Mouse (Mus musculus): Measurements from ENCODE around the gene Trim2. TPM values are rescaled to one million over a fixed set of nuclear protein-coding genes. Genes with fewer than 3 reads are reported as not detected.

Trim2 gene
- polyA plus RNA-seq, 1 experiment from 2014 or later = 138 TPM

DNA sequence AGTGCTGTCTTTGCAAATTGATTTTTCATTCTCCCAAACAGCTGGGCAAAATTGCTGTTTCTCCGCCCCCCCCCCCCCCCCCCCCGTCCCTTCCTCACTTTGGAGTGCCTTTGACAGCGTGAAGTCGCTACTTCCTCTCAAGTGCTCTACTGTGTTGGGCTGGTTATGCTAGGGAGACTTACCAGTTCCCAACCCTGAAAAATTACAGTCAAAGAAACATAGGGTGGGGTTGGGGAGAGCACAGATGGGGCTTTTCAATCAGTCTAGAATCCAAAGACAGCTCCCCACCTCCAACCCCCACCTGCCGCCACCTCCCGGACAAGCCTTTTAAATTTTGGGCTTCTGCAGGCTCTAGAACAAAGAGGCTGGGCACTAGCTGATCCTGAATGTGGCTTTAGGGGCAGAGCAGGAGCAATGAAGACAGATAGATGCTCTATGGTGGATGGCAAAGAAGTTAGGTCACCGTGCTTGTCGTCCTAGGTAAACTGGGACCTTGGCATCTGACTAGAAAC is 46.6 kb downstream of the Trim2 start:
- H3K36me3 ChIP-seq (ENCODE audit: poor library complexity, severe bottlenecking) = no peaks in the 10 kb centered on the region
- H3K9ac ChIP-seq = peak overlapping the region; percentile 96
- no peaks in the 10 kb centered on the region for H3K27me3 ChIP-seq
- peak overlapping the region; percentile 93 for H3K27ac ChIP-seq
- peak overlapping the region; percentile 77 for H3K4me3 ChIP-seq
- ATAC-seq = peak; percentile 70
- H3K4me1 ChIP-seq = peaks cover 80% of the 10 kb centered on the region
- peak overlapping the region; percentile 92 for H3K4me2 ChIP-seq
- H3K9me3 ChIP-seq (replicated peaks) = no peaks in the 10 kb centered on the region
- WGBS = 4% methylated on average over 8 of the region's 8 CpGs

DNA sequence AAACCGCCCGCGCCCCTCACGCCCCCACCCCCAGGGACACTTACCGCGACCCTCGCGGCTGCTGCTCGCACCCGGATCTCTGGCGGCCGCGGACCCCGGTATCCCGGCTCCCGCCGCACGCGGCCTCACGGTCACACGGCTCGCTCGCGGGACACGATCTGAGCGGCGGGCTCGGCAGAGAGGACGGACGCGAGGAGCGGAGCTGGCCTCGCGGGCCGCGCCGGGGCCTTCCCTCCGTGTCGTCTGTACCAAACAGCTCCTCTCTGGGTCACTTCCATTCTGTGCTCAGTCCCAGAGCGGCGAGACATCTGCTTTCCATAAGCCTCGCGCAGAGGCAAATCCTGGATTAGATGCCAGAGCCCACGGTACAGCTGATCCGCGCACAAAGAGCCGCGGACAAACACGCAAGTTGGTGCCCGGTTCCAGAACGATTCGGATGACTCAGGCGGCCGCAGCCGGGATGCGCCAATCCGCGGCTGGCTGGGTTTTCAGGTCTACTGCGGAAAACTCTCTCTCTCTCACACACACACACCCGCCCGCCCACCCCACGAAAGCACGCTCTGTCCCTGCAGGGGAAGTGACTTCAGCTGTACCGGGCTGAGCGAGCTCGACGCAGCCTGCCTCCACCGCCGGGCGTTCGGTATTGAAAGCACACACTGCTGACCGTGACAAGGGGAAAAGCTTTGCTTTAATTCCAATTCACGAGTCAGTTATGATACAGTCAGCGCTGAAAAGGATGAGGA is 47.2 kb downstream of the Trim2 start:
- peak overlapping the region; percentile 96 for H3K9ac ChIP-seq
- H3K27me3 ChIP-seq = no peaks in the 10 kb centered on the region
- H3K9me3 ChIP-seq (replicated peaks) = no peaks in the 10 kb centered on the region; the same call in 1 of the 2 replicates
- peak; percentile 76 for ATAC-seq
- under 1% methylated on average over 74 of the region's 74 CpGs for WGBS
- peak overlapping the region; percentile 77 for H3K4me3 ChIP-seq
- peak overlapping the region; percentile 92 for H3K4me2 ChIP-seq
- peaks cover 80% of the 10 kb centered on the region for H3K4me1 ChIP-seq
- H3K36me3 ChIP-seq (ENCODE audit: poor library complexity, severe bottlenecking) = no peaks in the 10 kb centered on the region
- H3K27ac ChIP-seq = peak overlapping the region; percentile 93

DNA sequence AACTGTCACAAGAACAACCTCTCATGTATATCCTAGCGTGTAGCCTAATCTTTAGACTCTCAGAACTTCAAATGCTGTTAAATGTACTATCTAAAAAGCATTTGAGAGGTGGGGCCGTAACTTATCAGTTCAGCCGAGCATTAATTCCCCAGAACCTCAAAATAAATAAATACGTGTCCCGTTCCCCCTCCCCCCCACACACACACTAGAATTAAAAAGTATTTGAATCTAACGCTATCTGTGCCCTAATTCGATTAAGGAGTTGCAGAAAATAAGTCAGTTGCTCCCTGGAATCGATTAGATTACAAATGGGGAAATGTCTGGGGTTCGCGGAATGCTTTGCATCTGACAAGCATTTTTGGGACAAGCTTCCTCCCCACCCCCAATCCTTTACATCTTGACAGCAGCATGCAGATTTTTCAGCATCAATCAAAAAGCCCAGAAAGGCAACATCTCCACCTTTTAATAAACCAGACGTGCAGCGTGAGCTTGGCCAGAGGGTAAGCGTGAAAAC is 48.1 kb downstream of the Trim2 start:
- ATAC-seq = no peak
- peak overlapping the region; percentile 92 for H3K4me2 ChIP-seq
- H3K27ac ChIP-seq = 0 out of 2 replicates have a peak overlapping the region, but pooled peaks have one; percentile 93
- peaks cover 80% of the 10 kb centered on the region for H3K4me1 ChIP-seq
- H3K9me3 ChIP-seq (replicated peaks) = no peaks in the 10 kb centered on the region; the same call in 1 of the 2 replicates
- H3K9ac ChIP-seq = peak overlapping the region; percentile 96
- H3K36me3 ChIP-seq (ENCODE audit: poor library complexity, severe bottlenecking) = no peaks in the 10 kb centered on the region
- peak overlapping the region; percentile 77 for H3K4me3 ChIP-seq
- 10% methylated on average over 13 of the region's 13 CpGs for WGBS
- no peaks in the 10 kb centered on the region for H3K27me3 ChIP-seq

DNA sequence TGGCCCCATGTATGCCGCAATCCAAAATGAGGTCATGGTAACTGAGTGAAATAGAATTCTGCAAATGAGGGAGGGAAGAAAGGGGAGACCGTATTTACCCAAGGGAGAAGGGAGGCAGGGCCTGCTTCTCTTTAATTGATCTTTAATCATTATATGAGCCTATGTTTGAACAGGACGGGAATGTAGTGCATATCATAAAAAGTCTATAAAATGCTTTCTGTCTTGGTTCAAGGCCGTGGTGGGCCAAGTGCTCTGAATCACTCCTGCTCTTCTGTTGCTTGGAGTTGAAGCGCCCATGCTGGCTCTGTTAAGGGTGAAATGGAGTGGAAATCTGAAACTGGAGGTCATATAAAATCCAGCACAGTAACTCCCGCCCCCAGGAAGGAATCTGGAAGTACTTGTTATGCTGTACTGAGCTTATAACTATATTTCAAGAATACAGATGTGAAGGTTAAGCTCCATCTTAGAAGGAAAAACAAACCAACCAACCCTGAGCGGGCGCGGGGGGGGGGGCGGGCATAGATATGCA is 48.6 kb downstream of the Trim2 start:
- Histone ChIP-seq H3K27me3 (no peaks in the 10 kb centered on the region), H3K4me3 (peak overlapping the region; percentile 77), H3K9ac (peak overlapping the region; percentile 96), H3K4me2 (peak overlapping the region; percentile 92), H3K36me3 (ENCODE audit: poor library complexity, severe bottlenecking) (no peaks in the 10 kb centered on the region), H3K9me3 (replicated peaks) (no peaks in the 10 kb centered on the region; the same call in 1 of the 2 replicates), H3K4me1 (peaks cover 81% of the 10 kb centered on the region), H3K27ac (no peak overlapping the region)
- ATAC-seq = no peak
- 40% methylated on average over 10 of the region's 10 CpGs for WGBS

DNA sequence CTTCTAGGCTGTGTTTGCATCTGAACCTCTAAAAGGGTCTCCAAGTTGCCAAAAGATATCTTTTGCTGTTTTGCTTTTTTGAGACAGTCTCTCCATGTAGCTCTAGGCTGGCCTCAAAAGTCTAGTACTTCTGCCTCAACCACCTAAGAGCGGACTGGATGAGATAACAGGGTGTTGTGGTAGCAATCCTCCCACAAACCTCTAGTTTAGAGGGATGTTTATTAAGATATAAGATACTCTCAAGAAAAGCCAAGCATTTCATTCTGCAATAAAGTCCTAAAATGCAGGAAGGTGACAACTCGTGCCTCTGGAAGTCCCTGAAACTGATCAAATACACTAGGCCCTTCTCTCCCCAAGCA is 52.2 kb downstream of the Trim2 start:
- peaks cover 10% of the 10 kb centered on the region; the same call in 1 of the 2 replicates for H3K36me3 ChIP-seq (ENCODE audit: poor library complexity, severe bottlenecking)
- peak overlapping the region; percentile 20; the same call in 1 of the 2 replicates for H3K4me2 ChIP-seq
- ATAC-seq = no peak
- H3K4me3 ChIP-seq = no peak overlapping the region
- no peaks in the 10 kb centered on the region; the same call in 1 of the 2 replicates for H3K27me3 ChIP-seq
- H3K4me1 ChIP-seq = peaks cover 65% of the 10 kb centered on the region
- H3K9me3 ChIP-seq (replicated peaks) = no peaks in the 10 kb centered on the region; the same call in 1 of the 2 replicates
- no peak overlapping the region for H3K9ac ChIP-seq
- WGBS = 91% methylated on average over 2 of the region's 2 CpGs
- peak overlapping the region; percentile 87 for H3K27ac ChIP-seq

- 9% methylated on average over 9 of the region's 9 CpGs for WGBS
- no peak overlapping the region for H3K9ac ChIP-seq
- H3K9me3 ChIP-seq (replicated peaks) = no peaks in the 10 kb centered on the region; the same call in 1 of the 2 replicates
- H3K4me1 ChIP-seq = peaks cover 65% of the 10 kb centered on the region
- H3K36me3 ChIP-seq (ENCODE audit: poor library complexity, severe bottlenecking) = peaks cover 12% of the 10 kb centered on the region; the same call in 1 of the 2 replicates
- peak overlapping the region; percentile 20 for H3K4me2 ChIP-seq
- H3K27ac ChIP-seq = peak overlapping the region; percentile 87
- no peaks in the 10 kb centered on the region; the same call in 1 of the 2 replicates for H3K27me3 ChIP-seq
- no peak overlapping the region for H3K4me3 ChIP-seq
- peak; percentile 9; the same call in 1 of the 2 replicates for ATAC-seq
Observed at GRCm38 (mm10) chr3:84253655-84254519, 52.8 kb downstream of the Trim2 start.

- Histone ChIP-seq H3K9me3 (replicated peaks) (no peaks in the 10 kb centered on the region; the same call in 1 of the 2 replicates), H3K4me1 (peaks cover 63% of the 10 kb centered on the region), H3K27me3 (no peaks in the 10 kb centered on the region; the same call in 1 of the 2 replicates), H3K36me3 (ENCODE audit: poor library complexity, severe bottlenecking) (peaks cover 12% of the 10 kb centered on the region; the same call in 1 of the 2 replicates), H3K9ac (no peak overlapping the region), H3K4me2 (peak overlapping the region; percentile 23), H3K4me3 (no peak overlapping the region), H3K27ac (peak overlapping the region; percentile 87)
- peak; percentile 96 for ATAC-seq
- 33% methylated on average over 11 of the region's 11 CpGs for WGBS
Observed at GRCm38 (mm10) chr3:84252776-84253654, 53.7 kb downstream of the Trim2 start.

- H3K4me1 ChIP-seq = peaks cover 64% of the 10 kb centered on the region
- 88% methylated on average over 4 of the region's 4 CpGs for WGBS
- peak overlapping the region; percentile 87 for H3K27ac ChIP-seq
- H3K27me3 ChIP-seq = no peaks in the 10 kb centered on the region; the same call in 1 of the 2 replicates
- no peak for ATAC-seq
- H3K9me3 ChIP-seq (replicated peaks) = no peaks in the 10 kb centered on the region; the same call in 1 of the 2 replicates
- no peak overlapping the region for H3K4me3 ChIP-seq
- no peak overlapping the region for H3K4me2 ChIP-seq
- H3K36me3 ChIP-seq (ENCODE audit: poor library complexity, severe bottlenecking) = peaks cover 12% of the 10 kb centered on the region; the same call in 1 of the 2 replicates
- no peak overlapping the region for H3K9ac ChIP-seq
Observed at GRCm38 (mm10) chr3:84251721-84252120, 55.0 kb downstream of the Trim2 start.

GRCm38 (mm10) chr3:84250275-84250674 is 56.4 kb downstream of the Trim2 start:
- Histone ChIP-seq H3K27me3 (no peaks in the 10 kb centered on the region; the same call in 1 of the 2 replicates), H3K9ac (no peak overlapping the region), H3K27ac (no peak overlapping the region), H3K36me3 (ENCODE audit: poor library complexity, severe bottlenecking) (peaks cover 14% of the 10 kb centered on the region; the same call in 1 of the 2 replicates), H3K4me2 (no peak overlapping the region), H3K9me3 (replicated peaks) (no peaks in the 10 kb centered on the region; the same call in 1 of the 2 replicates), H3K4me1 (peaks cover 61% of the 10 kb centered on the region), H3K4me3 (no peak overlapping the region)
- ATAC-seq = no peak
- WGBS = 95% methylated on average over 7 of the region's 7 CpGs

- Histone ChIP-seq H3K36me3 (ENCODE audit: poor library complexity, severe bottlenecking) (peaks cover 14% of the 10 kb centered on the region; the same call in 1 of the 2 replicates), H3K27ac (no peak overlapping the region), H3K9me3 (replicated peaks) (no peaks in the 10 kb centered on the region), H3K4me3 (no peak overlapping the region), H3K27me3 (no peaks in the 10 kb centered on the region; the same call in 1 of the 2 replicates), H3K9ac (no peak overlapping the region; the same call in 1 of the 2 replicates), H3K4me1 (peaks cover 46% of the 10 kb centered on the region), H3K4me2 (no peak overlapping the region)
- ATAC-seq = no peak
- WGBS = 43% methylated on average over 8 of the region's 8 CpGs
Observed at GRCm38 (mm10) chr3:84247789-84248188, 58.9 kb downstream of the Trim2 start.

All from forebrain, embryonic 13.5 days (tissue).